23 mouse cellular contexts compared by ENCODE assay signal in genomic region chr1:22572720-22573119, GRCm38 (mm10).
"Had no signal": no experiment of that assay in that cellular context is flagged by ENCODE, and none has a peak within 500 bp of the region (broad histone marks: within the 10 kb centered on the region; RNA-seq: fewer than 3 reads in every experiment).

No protein-coding gene starts in this region.

- H3K4me1 ChIP-seq: heart, embryonic 10.5 days; heart, embryonic 12.5 days; hindbrain, embryonic 15.5 days; limb, embryonic 10.5 days; limb, embryonic 12.5 days; liver, embryonic 13.5 days; liver, embryonic 15.5 days had no signal

- H3K4me2 ChIP-seq: heart, embryonic 12.5 days; hindbrain, embryonic 15.5 days; limb, embryonic 12.5 days; liver, embryonic 11.5 days; liver, embryonic 13.5 days; liver, embryonic 15.5 days had no signal

- H3K9ac ChIP-seq: heart, embryonic 12.5 days; hindbrain, embryonic 15.5 days; limb, embryonic 12.5 days; liver, embryonic 13.5 days; liver, embryonic 15.5 days had no signal

- H3K36me3 ChIP-seq: heart, embryonic 10.5 days; heart, embryonic 12.5 days; hindbrain, embryonic 15.5 days; limb, embryonic 10.5 days; limb, embryonic 12.5 days; liver, embryonic 13.5 days; liver, embryonic 15.5 days had no signal

- H3K27ac ChIP-seq: gastrocnemius, adult 2 months; heart, embryonic 10.5 days; hindbrain, embryonic 15.5 days; layer of hippocampus, adult 2 months; left cerebral cortex, adult 2 months; limb, embryonic 10.5 days; limb, embryonic 12.5 days; liver, embryonic 13.5 days; liver, embryonic 15.5 days had no signal

- H3K4me3 ChIP-seq: gastrocnemius, adult 2 months; heart, embryonic 10.5 days; heart, embryonic 12.5 days; hindbrain, embryonic 15.5 days; layer of hippocampus, adult 2 months; left cerebral cortex, adult 2 months; limb, embryonic 10.5 days; limb, embryonic 12.5 days; liver, embryonic 13.5 days; liver, embryonic 15.5 days had no signal

- DNase-seq: gastrocnemius, adult 2 months; gastrocnemius, postnatal 10 days; gastrocnemius, postnatal 25 days; heart, adult 18-20 months; heart, postnatal 10 days; heart, postnatal 4 days; kidney, adult 11 months; kidney, adult 2 months; kidney, postnatal 10 days; kidney, postnatal 25 days; kidney, postnatal 4 days; liver; liver, embryonic 13.5 days had no signal

- H3K27me3 ChIP-seq: heart, embryonic 12.5 days; hindbrain, embryonic 15.5 days; limb, embryonic 12.5 days; liver, embryonic 13.5 days; liver, embryonic 15.5 days had no signal

- H3K9me3 ChIP-seq: heart, embryonic 10.5 days; heart, embryonic 12.5 days; hindbrain, embryonic 15.5 days; limb, embryonic 10.5 days; limb, embryonic 12.5 days; liver, embryonic 13.5 days; liver, embryonic 15.5 days had no signal

- ATAC-seq: intestine, embryonic 16.5 days had no signal
